8 mouse cellular contexts compared by ENCODE assay signal in genomic region chr3:95995802-95996428, GRCm38 (mm10). TPM values are rescaled to one million over a fixed set of nuclear protein-coding genes. Genes with fewer than 3 reads are reported as not detected.
DNase-seq lines count a peak whose midpoint lies in the region; ATAC-seq lines count a peak whose summit lies in the region.

Gene Plekho1 (minus strand): TSS chr3:95996001.

- H3K4me2 ChIP-seq in intestine, embryonic 14.5 days (ENCODE audit: low read length): peak within 1 kb of the TSS; percentile 62
- peak within 1 kb of the TSS; percentile 86 for H3K4me2 ChIP-seq in limb, embryonic 12.5 days
- peak within 1 kb of the TSS; percentile 88 for H3K4me2 ChIP-seq in midbrain, embryonic 13.5 days (replicated peaks)

- peak within 1 kb of the TSS; percentile 95 for H3K9ac ChIP-seq in intestine, embryonic 14.5 days (ENCODE audit: low read length)
- H3K9ac ChIP-seq in limb, embryonic 12.5 days (replicated peaks): peak within 1 kb of the TSS; percentile 99
- H3K9ac ChIP-seq in midbrain, embryonic 13.5 days (replicated peaks): peak within 1 kb of the TSS; percentile 89

- no peak; the same call in 1 of the 2 replicates for ATAC-seq in common myeloid progenitor, adult 5-6 weeks (replicated peaks; ENCODE audit: low read depth, poor library complexity, severe bottlenecking)
- peak; percentile 58 for ATAC-seq in intestine, embryonic 14.5 days (replicated peaks; ENCODE audit: low FRiP score, low TSS enrichment, low read depth)
- peak; percentile 9; the same call in 1 of the 2 replicates for ATAC-seq in limb, embryonic 12.5 days (ENCODE audit: insufficient number of reproducible peaks, insufficient read depth, low FRiP score, low TSS enrichment, low read depth)
- peak; percentile 74 for ATAC-seq in midbrain, embryonic 13.5 days

- peaks cover 24% of the 10 kb centered on the region for H3K4me1 ChIP-seq in intestine, embryonic 14.5 days (replicated peaks; ENCODE audit: control insufficient read depth, insufficient read depth, low read length)
- peaks cover 49% of the 10 kb centered on the region for H3K4me1 ChIP-seq in limb, embryonic 12.5 days (replicated peaks)
- H3K4me1 ChIP-seq in midbrain, embryonic 13.5 days (replicated peaks): peaks cover 65% of the 10 kb centered on the region

- peak; percentile 64 for DNase-seq in layer of hippocampus, adult 11-12 months (ENCODE audit: low spot score)
- DNase-seq in layer of hippocampus, adult 9-11 months: no peak
- DNase-seq in gastrocnemius, postnatal 4 days (ENCODE audit: low spot score in 2 of 2): peak; percentile 44 to 72
- DNase-seq in intestine, embryonic 14.5 days (ENCODE audit: low spot score): peak; percentile 80
- DNase-seq in spleen, postnatal 36 days (ENCODE audit: low spot score in 2 of 2): peak; percentile 75 to 78

- H3K36me3 ChIP-seq in intestine, embryonic 14.5 days (ENCODE audit: control insufficient read depth, insufficient read depth, low read length): peaks cover 17% of the 10 kb centered on the region
- H3K36me3 ChIP-seq in limb, embryonic 12.5 days: peaks cover 29% of the 10 kb centered on the region
- peaks cover 24% of the 10 kb centered on the region for H3K36me3 ChIP-seq in midbrain, embryonic 13.5 days

- no peaks in the 10 kb centered on the region for H3K27me3 ChIP-seq in intestine, embryonic 14.5 days (replicated peaks; ENCODE audit: control insufficient read depth, insufficient read depth, low read length)
- no peaks in the 10 kb centered on the region for H3K27me3 ChIP-seq in limb, embryonic 12.5 days
- no peaks in the 10 kb centered on the region for H3K27me3 ChIP-seq in midbrain, embryonic 13.5 days

- peak within 1 kb of the TSS; percentile 98 for H3K27ac ChIP-seq in intestine, embryonic 14.5 days (ENCODE audit: low read depth)
- H3K27ac ChIP-seq in limb, embryonic 12.5 days: peak within 1 kb of the TSS; percentile 99
- H3K27ac ChIP-seq in midbrain, embryonic 13.5 days: peak within 1 kb of the TSS; percentile 99

- peak within 1 kb of the TSS; percentile 72 for H3K4me3 ChIP-seq in intestine, embryonic 14.5 days (ENCODE audit: low read depth, low read length)
- H3K4me3 ChIP-seq in limb, embryonic 12.5 days (replicated peaks): peak within 1 kb of the TSS; percentile 85
- peak within 1 kb of the TSS; percentile 86 for H3K4me3 ChIP-seq in midbrain, embryonic 13.5 days (replicated peaks)

- under 1% methylated on average over 69 of the region's 84 CpGs for WGBS in intestine, embryonic 14.5 days
- WGBS in limb, embryonic 12.5 days: under 1% methylated on average over 61 of the region's 84 CpGs
- WGBS in midbrain, embryonic 13.5 days: under 1% methylated on average over 54 of the region's 84 CpGs

- H3K9me3 ChIP-seq in intestine, embryonic 14.5 days (ENCODE audit: control insufficient read depth, low read length): no peaks in the 10 kb centered on the region
- no peaks in the 10 kb centered on the region for H3K9me3 ChIP-seq in limb, embryonic 12.5 days
- no peaks in the 10 kb centered on the region for H3K9me3 ChIP-seq in midbrain, embryonic 13.5 days

RNA-seq across cellular contexts. Expression of gene Plekho1, which starts in this region (rescaled TPM):
- total RNA-seq in common myeloid progenitor, adult 5-6 weeks (2017): 28.9 and 33.8 TPM in 2 replicates
- total RNA-seq in gastrocnemius, postnatal 4 days (2021): 10 to 100 TPM; 94.2 to 97.4 TPM
- 33.3 and 35.0 TPM in 2 replicates for polyA plus RNA-seq in intestine, embryonic 14.5 days (2014; fragmentation: Nextera tagmentation; extraction: Ambion mirVana)
- 79.8 and 91.8 TPM in 2 replicates for polyA plus RNA-seq in limb, embryonic 12.5 days (2016; fragmentation: Nextera tagmentation; extraction: Ambion mirVana)
- 61.2 and 77.0 TPM in 2 replicates for polyA plus RNA-seq in midbrain, embryonic 13.5 days (2015; fragmentation: Nextera tagmentation; extraction: Ambion mirVana)
